Mouse (Mus musculus) limb, embryonic 11.5 days (tissue): Measurements from ENCODE around the gene Slc25a42. TPM values are rescaled to one million over a fixed set of nuclear protein-coding genes. Genes with fewer than 3 reads are reported as not detected.

Experiments used
- ATAC-seq: fragments of 200-750 bp; cut with Nextera tagmentation; 2 replicates; pipeline ENCODE4 v1.8.0; 2017; ENCODE audit warnings: low read depth; ENCODE audit not compliant: insufficient number of reproducible peaks, low FRiP score, low TSS enrichment
- DNase-seq: peaks from one replicate; pipeline ENCODE4 v3.0.0-alpha.2; 2015; ENCODE audit warnings: low spot score
- H3K27ac ChIP-seq: fragments of 300-500 bp; sonication (generic); replicated peaks from 2 replicates; pipeline ENCODE4 v1.5.1; 2014; ENCODE audit warnings: low read depth, mild to moderate bottlenecking, low read length
- H3K27me3 ChIP-seq: fragments of 300-500 bp; sonication (generic); 2 replicates; pipeline ENCODE4 v1.6.1; 2014; ENCODE audit warnings: mild to moderate bottlenecking, low read length, mixed read lengths; ENCODE audit not compliant: control insufficient read depth, insufficient read depth
- H3K36me3 ChIP-seq: fragments of 300-500 bp; sonication (generic); 2 replicates; pipeline ENCODE4 v1.6.1; 2014; ENCODE audit warnings: mild to moderate bottlenecking, low read length, moderate library complexity, mixed read lengths; ENCODE audit not compliant: control insufficient read depth, insufficient read depth
- H3K4me1 ChIP-seq: fragments of 300-500 bp; sonication (generic); 2 replicates; pipeline ENCODE4 v1.6.1; 2014; ENCODE audit warnings: low read length, mixed read lengths; ENCODE audit not compliant: control insufficient read depth, insufficient read depth
- H3K4me2 ChIP-seq: fragments of 300-500 bp; sonication (generic); 2 replicates; pipeline ENCODE4 v1.6.1; 2014; ENCODE audit warnings: low read depth, mild to moderate bottlenecking, moderate library complexity; ENCODE audit not compliant: severe bottlenecking
- H3K4me3 ChIP-seq: fragments of 300-500 bp; sonication (generic); 2 replicates; pipeline ENCODE4 v1.5.1; 2014; ENCODE audit warnings: low read depth, low read length
- H3K9ac ChIP-seq: fragments of 300-500 bp; sonication (generic); 2 replicates; pipeline ENCODE4 v1.6.1; 2014; ENCODE audit warnings: mild to moderate bottlenecking, low read length
- H3K9me3 ChIP-seq: fragments of 300-500 bp; sonication (generic); 2 replicates; pipeline ENCODE4 v1.6.1; 2016; ENCODE audit warnings: low read length; ENCODE audit not compliant: control insufficient read depth
- WGBS: fragments of 180-500 bp; shearing (Covaris S2); extraction: QIAGEN DNeasy Blood & Tissue Kit; methylation state at CpG from one replicate; pipeline ENCODE4 v1.1.7; 2014; 5-methylcytosine and 5-hydroxymethylcytosine counted together
- polyA plus RNA-seq: library from polyadenylated mRNA; unstranded; fragments of >200 nt; fragmentation: Nextera tagmentation; extraction: Ambion mirVana; gene quantifications from 2 replicates; pipeline ENCODE4 v1.2.1, GENCODE M21; 2014

Slc25a42 gene
- polyA plus RNA-seq, 1 experiment from 2014 or later, result 2.4 TPM

- H3K27me3 ChIP-seq, result no peaks in the 10 kb centered on the region
- no peak overlapping the region for H3K4me2 ChIP-seq
- peaks cover 7% of the 10 kb centered on the region; the same call in 1 of the 2 replicates for H3K4me1 ChIP-seq
- WGBS, result 93% methylated on average over 2 of the region's 2 CpGs
- peaks cover 12% of the 10 kb centered on the region for H3K36me3 ChIP-seq
- H3K9ac ChIP-seq, result no peak overlapping the region
- H3K27ac ChIP-seq, result no peak overlapping the region
- H3K9me3 ChIP-seq, result no peaks in the 10 kb centered on the region
- ATAC-seq (no peak), DNase-seq (no peak)
- H3K4me3 ChIP-seq, result no peak overlapping the region
Measured at GRCm38 (mm10) chr8:70237842-70238241, 25.7 kb upstream of the Slc25a42 start.

GRCm38 (mm10) chr8:70234781-70235128, 22.6 kb upstream of the Slc25a42 start:
- ATAC-seq (no peak; the same call in 1 of the 2 replicates), DNase-seq (no peak)
- Histone ChIP-seq H3K9me3 (no peaks in the 10 kb centered on the region), H3K9ac (peak overlapping the region; percentile 67), H3K36me3 (peaks cover 6% of the 10 kb centered on the region), H3K4me3 (peak overlapping the region; percentile 65), H3K4me1 (peaks cover 7% of the 10 kb centered on the region; the same call in 1 of the 2 replicates), H3K27me3 (no peaks in the 10 kb centered on the region), H3K27ac (no peak overlapping the region; the same call in 1 of the 2 replicates), H3K4me2 (peak overlapping the region; percentile 90)
- 0% methylated on average over 15 of the region's 15 CpGs for WGBS

GRCm38 (mm10) chr8:70234080-70234780, 22.1 kb upstream of the Slc25a42 start, which contains the start of the genes Sugp2 and Armc6:
Gene Sugp2, plus strand, starts transcription at chr8:70234226.
Gene Armc6, minus strand, starts transcription at chr8:70234466.
- DNase-seq, result peak; percentile 93
- Histone ChIP-seq H3K27me3 (no peaks in the 10 kb centered on the region), H3K36me3 (peaks cover 6% of the 10 kb centered on the region), H3K4me2 (peak within 1 kb of the TSS; percentile 90), H3K4me3 (peak within 1 kb of the TSS; percentile 65), H3K9ac (peak within 1 kb of the TSS; percentile 67), H3K27ac (peak within 1 kb of the TSS; percentile 52; the same call in 1 of the 2 replicates), H3K4me1 (peaks cover 7% of the 10 kb centered on the region; the same call in 1 of the 2 replicates), H3K9me3 (no peaks in the 10 kb centered on the region)
- ATAC-seq, result peak; percentile 92
- WGBS, result 0% methylated on average over 66 of the region's 67 CpGs

- Histone ChIP-seq H3K9ac (peak overlapping the region; percentile 67), H3K4me3 (peak overlapping the region; percentile 65), H3K4me2 (peak overlapping the region; percentile 90), H3K27ac (no peak overlapping the region), H3K27me3 (no peaks in the 10 kb centered on the region), H3K4me1 (peaks cover 7% of the 10 kb centered on the region; the same call in 1 of the 2 replicates), H3K36me3 (peaks cover 6% of the 10 kb centered on the region), H3K9me3 (no peaks in the 10 kb centered on the region)
- WGBS, result 11% methylated on average over 13 of the region's 13 CpGs
- DNase-seq, result no peak
- no peak for ATAC-seq
Measured at GRCm38 (mm10) chr8:70233606-70234005, 21.5 kb upstream of the Slc25a42 start.

DNA sequence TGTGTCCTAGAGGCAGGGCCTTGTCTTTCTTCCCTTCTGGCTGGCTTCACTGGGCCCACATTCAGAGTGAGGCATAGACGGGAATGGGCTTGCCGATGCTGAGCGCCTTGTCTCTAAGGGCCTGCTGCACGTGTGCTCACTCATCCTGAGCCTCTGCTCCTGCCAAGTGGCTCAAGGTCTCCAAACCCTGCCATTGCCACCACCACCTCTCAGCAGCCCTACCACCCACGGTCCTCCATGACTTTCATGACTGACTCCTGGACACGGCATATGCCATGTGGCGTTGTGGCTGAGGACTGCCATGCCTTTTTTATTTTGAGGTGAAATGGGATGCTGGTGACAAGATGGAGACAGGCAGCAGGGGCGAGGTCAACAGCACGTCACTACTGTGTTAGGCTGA, 18.7 kb upstream of the Slc25a42 start:
- H3K27ac ChIP-seq, result no peak overlapping the region
- no peaks in the 10 kb centered on the region for H3K27me3 ChIP-seq
- ATAC-seq, result no peak
- H3K4me2 ChIP-seq, result no peak overlapping the region
- H3K9me3 ChIP-seq, result no peaks in the 10 kb centered on the region
- peaks cover 6% of the 10 kb centered on the region; the same call in 1 of the 2 replicates for H3K36me3 ChIP-seq
- no peak for DNase-seq
- no peak overlapping the region for H3K4me3 ChIP-seq
- H3K4me1 ChIP-seq, result peaks cover 7% of the 10 kb centered on the region; the same call in 1 of the 2 replicates
- H3K9ac ChIP-seq, result no peak overlapping the region
- WGBS, result 95% methylated on average over 9 of the region's 9 CpGs

DNA sequence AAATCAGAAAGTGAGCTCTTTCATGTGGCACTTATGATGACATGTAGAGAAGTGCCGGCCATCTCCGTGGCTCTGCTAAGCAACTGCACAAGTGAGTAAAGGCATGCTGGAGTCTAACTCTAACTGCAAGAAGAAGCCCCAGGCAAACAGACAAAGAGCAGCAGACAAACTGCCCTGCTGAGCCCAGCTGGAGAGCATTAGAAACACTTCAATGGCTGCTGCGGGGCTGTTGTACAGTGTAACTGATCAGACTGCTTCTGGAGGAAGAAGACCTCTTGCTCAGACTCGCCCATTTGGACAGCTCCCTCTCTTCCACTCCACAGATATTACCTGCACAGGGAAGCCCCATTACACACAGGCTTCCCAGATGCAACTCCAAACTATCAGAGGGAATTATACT, 15.9 kb upstream of the Slc25a42 start:
- Histone ChIP-seq H3K27me3 (no peaks in the 10 kb centered on the region), H3K36me3 (peaks cover 9% of the 10 kb centered on the region), H3K9me3 (no peaks in the 10 kb centered on the region), H3K4me2 (no peak overlapping the region), H3K9ac (no peak overlapping the region), H3K4me3 (no peak overlapping the region), H3K27ac (no peak overlapping the region), H3K4me1 (no peaks in the 10 kb centered on the region)
- no peak for DNase-seq
- no peak for ATAC-seq
- WGBS, result 80% methylated on average over 4 of the region's 4 CpGs

- 48% methylated on average over 6 of the region's 6 CpGs for WGBS
- no peaks in the 10 kb centered on the region for H3K9me3 ChIP-seq
- H3K9ac ChIP-seq, result no peak overlapping the region; the same call in 1 of the 2 replicates
- no peak overlapping the region for H3K4me2 ChIP-seq
- no peak overlapping the region for H3K27ac ChIP-seq
- ATAC-seq (no peak), DNase-seq (peak; percentile 53)
- H3K4me3 ChIP-seq, result no peak overlapping the region
- H3K27me3 ChIP-seq, result no peaks in the 10 kb centered on the region
- H3K4me1 ChIP-seq, result peaks cover 10% of the 10 kb centered on the region; the same call in 1 of the 2 replicates
- peaks cover 3% of the 10 kb centered on the region; the same call in 1 of the 2 replicates for H3K36me3 ChIP-seq
Measured at GRCm38 (mm10) chr8:70223341-70223740, 11.2 kb upstream of the Slc25a42 start.

DNA sequence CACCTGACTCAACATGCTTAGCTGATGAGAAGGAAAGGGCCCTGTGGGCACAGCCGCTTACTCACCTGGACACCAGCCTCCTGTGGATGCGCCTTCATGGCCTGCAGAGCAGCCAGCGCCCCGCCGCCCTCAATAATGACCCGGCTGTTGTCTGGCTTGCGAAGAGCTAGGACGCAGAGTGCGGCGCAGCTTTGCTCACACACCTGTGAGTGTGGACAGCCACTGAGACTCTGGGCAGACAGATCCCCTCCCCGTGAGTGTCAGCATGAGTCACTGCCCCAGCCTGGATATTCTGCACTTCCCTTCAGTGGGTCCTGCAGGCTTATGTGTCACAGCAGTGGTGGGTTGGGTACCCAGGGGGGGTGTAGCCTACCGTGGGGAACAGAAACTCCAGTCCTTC, 9.9 kb upstream of the Slc25a42 start:
- no peak overlapping the region for H3K27ac ChIP-seq
- DNase-seq (no peak), ATAC-seq (no peak)

More for the DNA sequence above, 9.9 kb upstream of the Slc25a42 start:
- Histone ChIP-seq H3K9ac (no peak overlapping the region), H3K4me3 (no peak overlapping the region), H3K4me1 (peaks cover 10% of the 10 kb centered on the region; the same call in 1 of the 2 replicates), H3K4me2 (no peak overlapping the region), H3K9me3 (no peaks in the 10 kb centered on the region), H3K27me3 (no peaks in the 10 kb centered on the region), H3K36me3 (peaks cover 3% of the 10 kb centered on the region; the same call in 1 of the 2 replicates)
- WGBS, result 90% methylated on average over 12 of the region's 12 CpGs
